ENCODE assay signal across 8 mouse cellular contexts in genomic region chr5:112824376-112824775, GRCm38 (mm10).
DNase-seq lines count a peak whose midpoint lies in the region; ATAC-seq and TF ChIP-seq lines count a peak whose summit lies in the region.

No protein-coding gene starts in this region.

- DNase-seq in adrenal gland, adult 18-20 months (ENCODE audit: low spot score in 2 of 2), result peak; percentile 18 to 27
- no peak for DNase-seq in adrenal gland, adult 8-10 months
- peak; percentile 63 for DNase-seq in ES-E14 (ENCODE audit: low read depth, low spot score)
- DNase-seq in lung, postnatal 25 days (ENCODE audit: low spot score), result peak; percentile 21
- no peak for DNase-seq in right cerebral cortex, postnatal 4 days
- no peak for DNase-seq in adipocyte (ENCODE audit: low spot score)
- no peak for DNase-seq in gastrocnemius, postnatal 14 days

- in situ Hi-C loops in ES-E14 (cut with MboI; ENCODE audit: low sequenced_read_pairs in 2 of 2, unreplicated experiment in 2 of 2), result no loop called here

- WGBS in forebrain, embryonic 16.5 days, result 42% methylated on average over 13 of the region's 13 CpGs

- H3K9me3 ChIP-seq in ES-E14 (ENCODE audit: control insufficient read depth, insufficient read depth, low read depth, low read length), result no peaks in the 10 kb centered on the region
- H3K9me3 ChIP-seq in forebrain, embryonic 16.5 days (ENCODE audit: control insufficient read depth, low read length), result no peaks in the 10 kb centered on the region

- H3K36me3 ChIP-seq in ES-E14 (ENCODE audit: control insufficient read depth, insufficient read depth, low read length, poor library complexity, severe bottlenecking), result no peaks in the 10 kb centered on the region
- H3K36me3 ChIP-seq in forebrain, embryonic 16.5 days (ENCODE audit: control insufficient read depth, insufficient read depth), result no peaks in the 10 kb centered on the region

- H3K9ac ChIP-seq in ES-E14 (ENCODE audit: insufficient read depth, low read depth, low read length, poor library complexity, severe bottlenecking), result no peak overlapping the region
- no peak overlapping the region for H3K9ac ChIP-seq in forebrain, embryonic 16.5 days (replicated peaks; ENCODE audit: low read depth, low read length)

- no peak overlapping the region for H3K4me3 ChIP-seq in ES-E14 (ENCODE audit: insufficient read depth in 1 of 2, low read depth in 1 of 2, low read length in 2 of 2, poor library complexity in 1 of 2, severe bottlenecking in 1 of 2)
- no peak overlapping the region for H3K4me3 ChIP-seq in forebrain, embryonic 16.5 days (replicated peaks; ENCODE audit: low read length)

- peaks cover 0 to 7% of the 10 kb centered on the region in 2 experiments; a peak in 1 of 4 replicates for H3K4me1 ChIP-seq in ES-E14 (ENCODE audit: control insufficient read depth in 2 of 2, insufficient read depth in 2 of 2, low read length in 2 of 2, poor library complexity in 1 of 2)
- H3K4me1 ChIP-seq in forebrain, embryonic 16.5 days (replicated peaks; ENCODE audit: control insufficient read depth, insufficient read depth, low read length), result peaks cover 20% of the 10 kb centered on the region

- ATAC-seq in forebrain, embryonic 16.5 days, result 0 out of 2 replicates have a peak, but pooled peaks have one; percentile 6

- no peak overlapping the region for H3K27ac ChIP-seq in ES-E14 (ENCODE audit: insufficient read depth, low read depth, low read length, poor library complexity, severe bottlenecking)
- no peak overlapping the region for H3K27ac ChIP-seq in forebrain, embryonic 16.5 days (ENCODE audit: low read length)

- intact Hi-C loops in gastrocnemius, postnatal 14 days (cut with DNase I; ENCODE audit: low total_unique reads), result no loop called here

- no peaks in the 10 kb centered on the region; the same call in 1 of the 2 replicates for H3K27me3 ChIP-seq in forebrain, embryonic 16.5 days (replicated peaks; ENCODE audit: control insufficient read depth, insufficient read depth, low read length)

- H3K4me2 ChIP-seq in forebrain, embryonic 16.5 days (ENCODE audit: low read length), result no peak overlapping the region

TF ChIP-seq in ES-E14, 5 proteins besides CTCF, POLR2A, EP300 and RAD21:
- no peak for TF ChIP-seq ZNF384 (IDR thresholded peaks at IDR 0.05; ENCODE audit: low read depth, low read length)
- TF ChIP-seq CHD2 (IDR thresholded peaks at IDR 0.05; ENCODE audit: low read depth, low read length), result no peak
- no peak for TF ChIP-seq ZC3H11A (IDR thresholded peaks at IDR 0.05; ENCODE audit: borderline replicate concordance, low read depth, low read length)
- TF ChIP-seq MAFK (IDR thresholded peaks at IDR 0.05; ENCODE audit: insufficient read depth, low read depth, low read length), result no peak
- TF ChIP-seq HCFC1 (IDR thresholded peaks at IDR 0.05; ENCODE audit: borderline replicate concordance, insufficient read depth, low read length), result no peak

Comparison
In these comparisons a context has a peak if more than half of its experiments do, and no peak if none do; other contexts are left out.
1. DNase-seq: peak in adrenal gland, adult 18-20 months (2 of 2), ES-E14 (single experiment) and lung, postnatal 25 days (single experiment); none in adrenal gland, adult 8-10 months (single experiment), right cerebral cortex, postnatal 4 days (single experiment), adipocyte (single experiment) and gastrocnemius, postnatal 14 days (single experiment).